Mouse (Mus musculus): ENCODE data around the gene Tgfbr3l.
A peak's percentile ranks its signal among the peaks of the same experiment; 100 is the strongest.

Tgfbr3l gene

GRCm38 (mm10) chr8:4247951-4248540 lies at the start of gene Tgfbr3l:
Gene Tgfbr3l, plus strand, starts transcription at chr8:4248214.
- DNase-seq (ENCODE audit: low spot score in 2 of 2), result no peak

GRCm38 (mm10) chr8:4201321-4201720 lies 46.7 kb upstream of the Tgfbr3l start:
- DNase-seq (ENCODE audit: low spot score in 2 of 2), result no peak

GRCm38 (mm10) chr8:4205246-4206123 lies 42.5 kb upstream of the Tgfbr3l start:
- DNase-seq (ENCODE audit: low spot score in 2 of 2), result no peak

GRCm38 (mm10) chr8:4206182-4207015 lies 41.6 kb upstream of the Tgfbr3l start:
- DNase-seq (ENCODE audit: low spot score in 2 of 2), result no peak

GRCm38 (mm10) chr8:4207016-4207350 lies 41.0 kb upstream of the Tgfbr3l start:
- DNase-seq (ENCODE audit: low spot score in 2 of 2), result no peak

GRCm38 (mm10) chr8:4211097-4211496 lies 36.9 kb upstream of the Tgfbr3l start:
- DNase-seq (ENCODE audit: low spot score in 2 of 2), result no peak

GRCm38 (mm10) chr8:4212809-4213209 lies 35.2 kb upstream of the Tgfbr3l start:
- peak in 1 of 2 experiments; percentile 69 for DNase-seq (ENCODE audit: low spot score in 2 of 2)

GRCm38 (mm10) chr8:4213210-4214005 lies 34.6 kb upstream of the Tgfbr3l start:
- peak in 1 of 2 experiments; percentile 71 for DNase-seq (ENCODE audit: low spot score in 2 of 2)

GRCm38 (mm10) chr8:4214006-4214980 lies 33.7 kb upstream of the Tgfbr3l start:
- peak; percentile 48 to 70 for DNase-seq (ENCODE audit: low spot score in 2 of 2)

- DNase-seq (ENCODE audit: low spot score in 2 of 2), result no peak
These were observed 31.7 kb upstream of the Tgfbr3l start for GRCm38 (mm10) chr8:4216296-4216695.

GRCm38 (mm10) chr8:4216791-4217621 lies 31.0 kb upstream of the Tgfbr3l start, which contains the start of gene Prr36:
Gene Prr36, minus strand, starts transcription at chr8:4217459.
- DNase-seq (ENCODE audit: low spot score in 2 of 2), result no peak

- no peak for DNase-seq (ENCODE audit: low spot score in 2 of 2)
These were observed 28.4 kb upstream of the Tgfbr3l start for GRCm38 (mm10) chr8:4219617-4220016.

GRCm38 (mm10) chr8:4222059-4222458 lies 26.0 kb upstream of the Tgfbr3l start:
- DNase-seq (ENCODE audit: low spot score in 2 of 2), result no peak

- no peak for DNase-seq (ENCODE audit: low spot score in 2 of 2)
These were observed 21.7 kb upstream of the Tgfbr3l start for GRCm38 (mm10) chr8:4226323-4226722.

- no peak for DNase-seq (ENCODE audit: low spot score in 2 of 2)
These were observed 21.2 kb upstream of the Tgfbr3l start, which contains the start of gene Lrrc8e for GRCm38 (mm10) chr8:4226739-4227347. Gene Lrrc8e, plus strand, starts transcription at chr8:4226827.

GRCm38 (mm10) chr8:4227919-4228318 lies 20.1 kb upstream of the Tgfbr3l start:
- DNase-seq (ENCODE audit: low spot score in 2 of 2), result no peak

GRCm38 (mm10) chr8:4229784-4230183 lies 18.2 kb upstream of the Tgfbr3l start:
- no peak for DNase-seq (ENCODE audit: low spot score in 2 of 2)

- peak in 1 of 2 experiments; percentile 12 for DNase-seq (ENCODE audit: low spot score in 2 of 2)
These were observed 17.2 kb upstream of the Tgfbr3l start for GRCm38 (mm10) chr8:4230612-4231351.

Measured in spleen, postnatal 4 days (tissue).